Mouse (Mus musculus): ENCODE data around the gene Ctbp1. TPM values are rescaled to one million over a fixed set of nuclear protein-coding genes. Genes with fewer than 3 reads are reported as not detected.

Gene Ctbp1
- polyA plus RNA-seq, 1 experiment from 2014 or later, result 396 TPM

DNA sequence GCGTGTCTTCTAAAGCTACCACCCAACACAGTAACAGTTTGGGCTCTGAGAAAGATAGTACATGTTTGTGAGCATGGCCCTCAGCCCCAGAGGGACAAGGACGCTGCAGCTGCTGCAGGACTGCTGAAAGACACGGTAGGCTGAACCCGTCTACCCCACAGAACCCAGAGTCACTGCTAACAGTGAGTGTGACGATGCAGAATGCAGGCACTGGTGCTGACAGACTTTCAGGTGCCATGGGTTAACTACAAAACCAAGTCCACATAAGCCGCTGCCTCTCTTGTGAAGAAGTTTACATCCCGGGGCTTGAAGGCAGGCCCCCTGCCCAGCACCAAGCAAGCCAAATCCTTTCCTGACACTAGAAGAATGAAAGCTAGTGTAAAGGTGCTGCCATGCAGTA is 2.6 kb downstream of the Ctbp1 start:
- DNase-seq (ENCODE audit: low spot score) (no peak), ATAC-seq (replicated peaks; ENCODE audit: insufficient number of reproducible peaks, low FRiP score, low TSS enrichment, low read depth) (no peak)
- Histone ChIP-seq H3K27ac (replicated peaks; ENCODE audit: low read depth, low read length) (no peak overlapping the region), H3K36me3 (replicated peaks; ENCODE audit: control insufficient read depth, insufficient read depth, low read depth, low read length) (peaks cover 13% of the 10 kb centered on the region), H3K9ac (replicated peaks; ENCODE audit: low read length) (no peak overlapping the region), H3K4me3 (ENCODE audit: low read depth, low read length) (no peak overlapping the region), H3K4me2 (ENCODE audit: low read depth, low read length) (no peak overlapping the region), H3K9me3 (replicated peaks; ENCODE audit: control insufficient read depth, low read length) (no peaks in the 10 kb centered on the region), H3K4me1 (ENCODE audit: control insufficient read depth, insufficient read depth, low read length) (peaks cover 4% of the 10 kb centered on the region; the same call in 1 of the 2 replicates), H3K27me3 (ENCODE audit: control insufficient read depth, insufficient read depth, low read length) (no peaks in the 10 kb centered on the region)
- WGBS, result 84% methylated on average over 7 of the region's 7 CpGs

- no peak overlapping the region for H3K9ac ChIP-seq (replicated peaks; ENCODE audit: low read length)
- no peak overlapping the region for H3K27ac ChIP-seq (replicated peaks; ENCODE audit: low read depth, low read length)
- peaks cover 4% of the 10 kb centered on the region; the same call in 1 of the 2 replicates for H3K4me1 ChIP-seq (ENCODE audit: control insufficient read depth, insufficient read depth, low read length)
- no peaks in the 10 kb centered on the region for H3K9me3 ChIP-seq (replicated peaks; ENCODE audit: control insufficient read depth, low read length)
- H3K4me3 ChIP-seq (ENCODE audit: low read depth, low read length), result no peak overlapping the region
- ATAC-seq (replicated peaks; ENCODE audit: insufficient number of reproducible peaks, low FRiP score, low TSS enrichment, low read depth) (no peak), DNase-seq (ENCODE audit: low spot score) (peak; percentile 83)
- WGBS, result 25% methylated on average over 5 of the region's 5 CpGs
- no peaks in the 10 kb centered on the region for H3K27me3 ChIP-seq (ENCODE audit: control insufficient read depth, insufficient read depth, low read length)
- H3K4me2 ChIP-seq (ENCODE audit: low read depth, low read length), result no peak overlapping the region
- peaks cover 17% of the 10 kb centered on the region for H3K36me3 ChIP-seq (replicated peaks; ENCODE audit: control insufficient read depth, insufficient read depth, low read depth, low read length)
Observed at GRCm38 (mm10) chr5:33270568-33270967, 4.2 kb downstream of the Ctbp1 start.

- no peaks in the 10 kb centered on the region for H3K9me3 ChIP-seq (replicated peaks; ENCODE audit: control insufficient read depth, low read length)
- ATAC-seq (replicated peaks; ENCODE audit: insufficient number of reproducible peaks, low FRiP score, low TSS enrichment, low read depth) (no peak), DNase-seq (ENCODE audit: low spot score) (no peak)
- peaks cover 42% of the 10 kb centered on the region for H3K36me3 ChIP-seq (replicated peaks; ENCODE audit: control insufficient read depth, insufficient read depth, low read depth, low read length)
- H3K9ac ChIP-seq (replicated peaks; ENCODE audit: low read length), result no peak overlapping the region
- H3K27me3 ChIP-seq (ENCODE audit: control insufficient read depth, insufficient read depth, low read length), result no peaks in the 10 kb centered on the region
- H3K4me2 ChIP-seq (ENCODE audit: low read depth, low read length), result no peak overlapping the region
- no peaks in the 10 kb centered on the region for H3K4me1 ChIP-seq (ENCODE audit: control insufficient read depth, insufficient read depth, low read length)
- WGBS, result 92% methylated on average over 5 of the region's 5 CpGs
- no peak overlapping the region for H3K4me3 ChIP-seq (ENCODE audit: low read depth, low read length)
- H3K27ac ChIP-seq (replicated peaks; ENCODE audit: low read depth, low read length), result no peak overlapping the region
Observed at GRCm38 (mm10) chr5:33254416-33254815, 20.4 kb downstream of the Ctbp1 start.

DNA sequence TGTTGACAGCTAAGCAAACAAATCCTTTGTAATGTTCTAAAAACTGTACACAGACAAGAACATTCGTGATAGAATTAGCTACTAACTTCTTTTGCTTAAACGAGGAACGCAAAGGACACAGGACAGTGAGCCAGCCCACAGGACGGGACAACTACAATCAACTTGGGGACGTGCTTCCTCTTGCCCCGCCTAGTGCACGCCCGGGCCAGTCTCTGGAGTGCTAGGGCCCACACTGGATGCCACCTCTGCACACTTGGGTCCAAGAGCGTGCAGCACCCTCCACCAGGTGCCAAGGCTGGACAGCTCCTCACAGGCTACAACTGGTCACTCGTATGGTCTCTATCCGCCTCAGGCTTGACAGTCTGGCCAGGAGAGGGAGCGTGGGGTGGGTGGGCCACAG is 26.6 kb downstream of the Ctbp1 start:
- no peak overlapping the region for H3K9ac ChIP-seq (replicated peaks; ENCODE audit: low read length)
- no peaks in the 10 kb centered on the region for H3K9me3 ChIP-seq (replicated peaks; ENCODE audit: control insufficient read depth, low read length)
- no peak overlapping the region for H3K4me2 ChIP-seq (ENCODE audit: low read depth, low read length)
- H3K4me1 ChIP-seq (ENCODE audit: control insufficient read depth, insufficient read depth, low read length), result no peaks in the 10 kb centered on the region
- 93% methylated on average over 12 of the region's 12 CpGs for WGBS
- DNase-seq (ENCODE audit: low spot score), result no peak
- H3K27ac ChIP-seq (replicated peaks; ENCODE audit: low read depth, low read length), result no peak overlapping the region
- no peak for ATAC-seq (replicated peaks; ENCODE audit: insufficient number of reproducible peaks, low FRiP score, low TSS enrichment, low read depth)
- no peaks in the 10 kb centered on the region for H3K27me3 ChIP-seq (ENCODE audit: control insufficient read depth, insufficient read depth, low read length)
- H3K36me3 ChIP-seq (replicated peaks; ENCODE audit: control insufficient read depth, insufficient read depth, low read depth, low read length), result peaks cover 30% of the 10 kb centered on the region
- no peak overlapping the region for H3K4me3 ChIP-seq (ENCODE audit: low read depth, low read length)

DNA sequence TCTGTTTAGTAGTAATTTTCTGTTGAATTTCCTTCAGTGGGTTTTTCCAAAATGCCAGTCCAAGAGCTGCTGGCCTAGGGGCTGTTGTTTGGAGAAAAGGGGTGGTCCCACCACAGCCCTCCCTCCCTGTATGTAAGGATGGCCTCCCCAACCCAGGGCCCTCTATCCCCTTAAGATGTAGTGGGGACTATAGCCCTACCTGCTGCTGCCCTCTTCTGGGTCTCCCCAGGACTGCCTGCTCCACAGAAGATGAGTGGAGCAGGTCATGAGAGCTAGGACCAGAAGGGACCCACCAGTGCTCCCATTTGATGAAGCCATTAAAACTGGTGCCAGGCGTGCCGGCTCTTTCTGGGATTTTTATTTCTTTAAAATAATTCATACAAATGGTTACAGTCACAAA is 27.4 kb downstream of the Ctbp1 start:
- Histone ChIP-seq H3K4me1 (ENCODE audit: control insufficient read depth, insufficient read depth, low read length) (no peaks in the 10 kb centered on the region), H3K9ac (replicated peaks; ENCODE audit: low read length) (no peak overlapping the region), H3K27me3 (ENCODE audit: control insufficient read depth, insufficient read depth, low read length) (no peaks in the 10 kb centered on the region), H3K9me3 (replicated peaks; ENCODE audit: control insufficient read depth, low read length) (no peaks in the 10 kb centered on the region), H3K27ac (replicated peaks; ENCODE audit: low read depth, low read length) (no peak overlapping the region), H3K4me3 (ENCODE audit: low read depth, low read length) (no peak overlapping the region), H3K4me2 (ENCODE audit: low read depth, low read length) (no peak overlapping the region), H3K36me3 (replicated peaks; ENCODE audit: control insufficient read depth, insufficient read depth, low read depth, low read length) (peaks cover 30% of the 10 kb centered on the region)
- ATAC-seq (replicated peaks; ENCODE audit: insufficient number of reproducible peaks, low FRiP score, low TSS enrichment, low read depth) (0 out of 2 replicates have a peak, but pooled peaks have one; percentile 44), DNase-seq (ENCODE audit: low spot score) (peak; percentile 15)
- 95% methylated on average over 2 of the region's 2 CpGs for WGBS

- Histone ChIP-seq H3K36me3 (replicated peaks; ENCODE audit: control insufficient read depth, insufficient read depth, low read depth, low read length) (peaks cover 26% of the 10 kb centered on the region), H3K4me2 (ENCODE audit: low read depth, low read length) (no peak overlapping the region), H3K4me3 (ENCODE audit: low read depth, low read length) (no peak overlapping the region), H3K4me1 (ENCODE audit: control insufficient read depth, insufficient read depth, low read length) (no peaks in the 10 kb centered on the region), H3K9ac (replicated peaks; ENCODE audit: low read length) (no peak overlapping the region), H3K27me3 (ENCODE audit: control insufficient read depth, insufficient read depth, low read length) (no peaks in the 10 kb centered on the region), H3K9me3 (replicated peaks; ENCODE audit: control insufficient read depth, low read length) (no peaks in the 10 kb centered on the region), H3K27ac (replicated peaks; ENCODE audit: low read depth, low read length) (no peak overlapping the region)
- ATAC-seq (replicated peaks; ENCODE audit: insufficient number of reproducible peaks, low FRiP score, low TSS enrichment, low read depth) (no peak), DNase-seq (ENCODE audit: low spot score) (no peak)
- 87% methylated on average over 3 of the region's 3 CpGs for WGBS
Observed at GRCm38 (mm10) chr5:33245701-33246100, 29.1 kb downstream of the Ctbp1 start.

- ATAC-seq (replicated peaks; ENCODE audit: insufficient number of reproducible peaks, low FRiP score, low TSS enrichment, low read depth) (no peak), DNase-seq (ENCODE audit: low spot score) (no peak)
- Histone ChIP-seq H3K27ac (replicated peaks; ENCODE audit: low read depth, low read length) (no peak overlapping the region), H3K9ac (replicated peaks; ENCODE audit: low read length) (no peak overlapping the region), H3K4me3 (ENCODE audit: low read depth, low read length) (no peak overlapping the region), H3K4me1 (ENCODE audit: control insufficient read depth, insufficient read depth, low read length) (no peaks in the 10 kb centered on the region), H3K9me3 (replicated peaks; ENCODE audit: control insufficient read depth, low read length) (no peaks in the 10 kb centered on the region), H3K36me3 (replicated peaks; ENCODE audit: control insufficient read depth, insufficient read depth, low read depth, low read length) (peaks cover 17% of the 10 kb centered on the region), H3K4me2 (ENCODE audit: low read depth, low read length) (no peak overlapping the region), H3K27me3 (ENCODE audit: control insufficient read depth, insufficient read depth, low read length) (no peaks in the 10 kb centered on the region)
- 57% methylated on average over 5 of the region's 5 CpGs for WGBS
Observed at GRCm38 (mm10) chr5:33244377-33244920, 30.3 kb downstream of the Ctbp1 start.

DNA sequence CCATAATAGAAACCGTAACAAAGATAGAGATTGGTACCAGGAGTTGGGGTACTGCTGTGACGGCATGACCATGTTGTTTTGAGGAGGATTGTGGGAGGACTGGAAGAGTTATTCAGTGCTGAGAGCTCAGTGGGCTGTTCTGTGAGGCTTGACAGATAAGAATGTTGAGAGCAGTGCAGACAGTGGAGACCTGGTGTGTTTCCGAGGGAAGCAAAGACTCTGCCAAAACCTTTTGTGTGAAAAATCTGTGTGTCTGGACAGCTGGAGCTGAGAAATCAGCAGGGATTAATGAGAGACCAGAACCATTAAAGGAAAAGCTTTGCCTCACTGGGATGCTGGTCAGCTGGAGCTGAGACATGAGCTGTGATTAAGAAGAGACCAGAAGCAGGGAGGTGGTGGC is 34.9 kb downstream of the Ctbp1 start:
- Histone ChIP-seq H3K36me3 (replicated peaks; ENCODE audit: control insufficient read depth, insufficient read depth, low read depth, low read length) (no peaks in the 10 kb centered on the region), H3K4me2 (ENCODE audit: low read depth, low read length) (no peak overlapping the region), H3K9me3 (replicated peaks; ENCODE audit: control insufficient read depth, low read length) (no peaks in the 10 kb centered on the region), H3K27me3 (ENCODE audit: control insufficient read depth, insufficient read depth, low read length) (no peaks in the 10 kb centered on the region), H3K4me3 (ENCODE audit: low read depth, low read length) (no peak overlapping the region), H3K4me1 (ENCODE audit: control insufficient read depth, insufficient read depth, low read length) (no peaks in the 10 kb centered on the region), H3K9ac (replicated peaks; ENCODE audit: low read length) (no peak overlapping the region), H3K27ac (replicated peaks; ENCODE audit: low read depth, low read length) (no peak overlapping the region)
- ATAC-seq (replicated peaks; ENCODE audit: insufficient number of reproducible peaks, low FRiP score, low TSS enrichment, low read depth), result no peak
- no peak for DNase-seq (ENCODE audit: low spot score)
- WGBS, result 71% methylated on average over 3 of the region's 3 CpGs
